Mouse (Mus musculus): ENCODE measurements around the gene Dlgap1. TPM values are rescaled to one million over a fixed set of nuclear protein-coding genes. Genes with fewer than 3 reads are reported as not detected.

The Dlgap1 gene
- total RNA-seq, 2 experiments from 2014 or later = 0.40 to 0.53 TPM

- no peak for DNase-seq
- intact Hi-C loops (cut with DNase I) = no loop called here
Measured at GRCm38 (mm10) chr17:70600462-70600861, 631.6 kb downstream of the Dlgap1 start.

GRCm38 (mm10) chr17:70602051-70602450 is 633.2 kb downstream of the Dlgap1 start:
- intact Hi-C loops (cut with DNase I) = no loop called here
- DNase-seq = no peak

GRCm38 (mm10) chr17:70605659-70606058 is 636.8 kb downstream of the Dlgap1 start:
- intact Hi-C loops (cut with DNase I) = no loop called here
- DNase-seq = no peak

- DNase-seq = no peak
- intact Hi-C loops (cut with DNase I) = no loop called here
Measured at GRCm38 (mm10) chr17:70612171-70612570, 643.3 kb downstream of the Dlgap1 start.

DNA sequence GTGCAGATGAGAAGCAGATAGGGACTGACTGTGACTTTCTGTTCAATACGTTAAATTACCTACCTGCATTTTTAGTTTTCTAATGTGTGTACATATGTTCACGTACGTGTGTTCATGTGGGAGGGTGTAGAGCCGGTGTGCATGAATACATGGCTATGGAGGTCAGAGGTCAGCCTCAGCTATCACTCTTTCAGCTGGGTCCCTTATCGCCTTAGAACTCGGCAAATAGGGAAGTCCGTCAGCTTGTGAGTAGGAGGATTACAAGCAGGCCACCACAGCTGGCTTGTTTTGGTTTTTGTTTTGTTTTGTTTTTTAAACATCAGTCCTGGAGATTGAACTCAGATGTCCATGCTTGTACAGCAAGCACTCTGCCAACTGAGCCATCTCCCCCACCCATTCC is 645.0 kb downstream of the Dlgap1 start:
- intact Hi-C loops (cut with DNase I) = no loop called here
- no peak for DNase-seq

DNA sequence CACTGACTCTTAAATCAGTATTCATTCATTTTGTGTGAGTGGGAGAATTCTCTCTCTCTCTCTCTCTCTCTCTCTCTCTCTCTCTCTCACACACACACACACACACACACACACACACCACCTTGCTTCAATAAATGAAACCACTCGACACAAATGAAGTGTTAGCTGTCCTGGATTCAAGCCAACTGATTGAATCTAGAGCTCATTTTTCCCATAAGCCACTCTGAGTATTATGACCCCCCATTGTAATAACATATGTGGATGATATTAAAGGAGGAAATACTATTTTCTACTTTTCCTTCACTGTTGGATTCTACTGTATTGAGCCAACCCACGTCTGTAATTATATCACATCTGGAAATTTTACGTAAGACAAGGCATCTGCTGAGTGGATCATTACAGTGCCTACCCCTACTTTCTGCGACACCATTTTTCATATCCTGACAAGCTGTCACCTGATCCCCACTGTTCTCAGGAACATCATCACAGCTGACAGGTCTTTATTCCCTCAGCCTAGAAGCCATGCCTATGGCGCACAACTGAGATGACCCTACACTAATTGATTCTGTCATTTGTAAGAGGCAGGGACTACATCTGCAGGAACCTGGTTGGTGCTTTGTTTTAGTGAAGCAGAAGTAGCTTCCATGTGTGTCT is 645.7 kb downstream of the Dlgap1 start:
- intact Hi-C loops (cut with DNase I) = no loop called here

DNA sequence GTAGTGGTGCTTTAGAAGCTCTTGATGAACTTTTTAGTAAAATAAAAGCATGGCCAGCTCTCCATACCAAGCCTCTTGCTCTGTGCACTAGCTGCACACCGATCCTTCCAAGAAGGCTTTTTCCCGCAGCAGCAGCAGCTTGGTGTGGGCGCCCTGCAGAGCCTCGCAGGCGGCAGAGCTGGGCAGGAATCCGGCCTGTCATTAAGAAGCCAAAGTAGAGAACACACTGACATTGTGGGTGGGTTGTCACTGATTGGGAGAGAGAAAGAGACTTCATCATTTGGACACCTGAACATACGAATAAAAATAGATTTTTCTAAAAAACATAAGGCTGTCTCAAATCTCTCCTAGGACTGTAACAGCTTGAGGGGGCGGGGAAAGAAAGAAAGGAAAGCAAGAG is 653.6 kb downstream of the Dlgap1 start:
- intact Hi-C loops (cut with DNase I) = no loop called here
- no peak for DNase-seq

More for the DNA sequence above, 645.7 kb downstream of the Dlgap1 start:
- DNase-seq = no peak

GRCm38 (mm10) chr17:70626396-70626795 is 657.5 kb downstream of the Dlgap1 start:
- intact Hi-C loops (cut with DNase I) = no loop called here
- no peak for DNase-seq

DNA sequence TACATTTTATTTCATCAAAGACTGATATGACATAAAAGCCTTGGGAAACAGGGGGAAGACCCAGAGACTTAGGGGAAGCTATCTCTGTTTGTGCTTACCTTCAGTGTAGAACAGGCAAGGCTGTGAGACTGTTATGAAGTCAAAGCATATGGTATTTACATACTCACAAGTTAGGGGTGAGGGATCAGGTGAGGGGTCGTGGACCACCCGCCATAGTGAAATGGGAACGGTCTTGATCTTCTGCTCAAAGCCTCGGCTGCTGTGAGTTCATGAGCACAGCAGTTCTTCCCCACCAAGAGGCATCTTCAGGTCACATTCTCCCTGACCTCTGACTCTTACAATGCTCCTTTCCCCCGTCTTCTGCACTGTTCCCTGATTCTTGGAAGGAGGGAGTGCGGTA is 658.1 kb downstream of the Dlgap1 start:
- intact Hi-C loops (cut with DNase I) = no loop called here
- DNase-seq = no peak

- peak; percentile 50 to 59 for DNase-seq
- intact Hi-C loops (cut with DNase I) = no loop called here
Measured at GRCm38 (mm10) chr17:70629653-70630378, 660.9 kb downstream of the Dlgap1 start.

GRCm38 (mm10) chr17:70633181-70633944 is 664.5 kb downstream of the Dlgap1 start:
- DNase-seq = peak; percentile 82 to 89
- intact Hi-C loops (cut with DNase I) = loop anchor here (1.0 kb wide), 3 partner anchors 106 to 256 kb away; no protein-coding TSS in a partner anchor

GRCm38 (mm10) chr17:70643211-70643610 is 674.3 kb downstream of the Dlgap1 start:
- intact Hi-C loops (cut with DNase I) = no loop called here
- DNase-seq = no peak

DNA sequence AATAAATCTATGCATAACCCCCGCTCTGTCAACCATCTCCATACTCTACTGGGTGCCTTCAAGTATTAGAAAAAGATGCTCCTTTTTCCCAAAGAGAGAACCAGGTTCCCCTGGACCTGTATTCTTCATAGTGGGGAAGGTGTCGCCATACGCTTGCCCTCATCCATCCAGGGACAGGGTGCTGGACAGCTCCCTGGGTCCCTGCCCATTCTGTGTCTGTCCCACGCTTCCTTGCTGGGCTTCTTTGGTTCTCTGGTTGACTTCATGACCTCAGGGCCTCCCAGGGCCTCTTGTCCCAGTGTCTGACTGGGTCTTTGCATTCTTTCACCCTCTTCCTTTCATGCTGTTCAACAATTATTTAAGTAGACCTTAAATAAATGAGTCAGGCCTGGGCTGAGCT is 677.8 kb downstream of the Dlgap1 start:
- peak; percentile 24 to 36 for DNase-seq
- intact Hi-C loops (cut with DNase I) = no loop called here

- intact Hi-C loops (cut with DNase I) = no loop called here
- no peak for DNase-seq
Measured at GRCm38 (mm10) chr17:70661382-70661781, 692.5 kb downstream of the Dlgap1 start.

DNA sequence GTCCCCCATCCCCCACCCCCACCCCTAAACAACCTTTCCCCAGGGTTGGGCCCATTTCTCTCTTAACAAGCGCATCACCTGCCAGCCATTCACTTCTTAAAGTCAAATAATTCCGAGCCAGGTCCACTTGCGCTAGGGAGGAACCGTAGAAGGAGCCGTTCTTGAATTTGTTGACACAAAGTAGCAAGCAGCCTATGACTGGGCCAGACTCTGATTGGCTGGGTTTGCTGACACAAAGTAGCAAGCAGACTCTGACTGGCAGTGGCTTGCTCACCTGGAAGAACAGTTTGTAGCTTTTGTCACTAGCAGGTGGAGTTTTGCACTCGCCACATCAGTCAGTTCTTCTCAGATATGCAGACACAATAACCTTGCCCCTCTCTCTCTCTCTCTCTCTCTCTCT is 695.1 kb downstream of the Dlgap1 start:
- no peak for DNase-seq
- intact Hi-C loops (cut with DNase I) = no loop called here

GRCm38 (mm10) chr17:70664484-70665040 is 695.7 kb downstream of the Dlgap1 start:
- no peak for DNase-seq
- intact Hi-C loops (cut with DNase I) = no loop called here

DNA sequence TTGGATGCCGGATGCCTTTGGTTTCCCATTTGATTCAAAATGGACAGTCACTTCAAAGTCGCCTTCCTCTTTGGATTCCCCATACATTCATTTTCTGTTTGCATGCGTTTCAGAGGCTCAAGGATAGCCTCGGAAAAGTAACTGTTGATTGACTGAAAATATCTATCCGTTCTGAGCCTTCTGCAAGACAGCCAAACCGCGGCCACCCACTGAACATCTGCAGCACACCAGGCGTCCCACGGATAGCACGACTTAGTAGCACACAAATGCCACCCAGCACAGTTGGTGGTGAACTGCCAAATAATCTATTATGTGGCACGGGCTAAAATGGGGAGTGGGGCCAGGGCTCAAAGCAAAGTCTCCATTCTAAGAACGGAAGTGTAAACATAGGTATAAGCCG is 705.1 kb downstream of the Dlgap1 start:
- intact Hi-C loops (cut with DNase I) = no loop called here

DNA sequence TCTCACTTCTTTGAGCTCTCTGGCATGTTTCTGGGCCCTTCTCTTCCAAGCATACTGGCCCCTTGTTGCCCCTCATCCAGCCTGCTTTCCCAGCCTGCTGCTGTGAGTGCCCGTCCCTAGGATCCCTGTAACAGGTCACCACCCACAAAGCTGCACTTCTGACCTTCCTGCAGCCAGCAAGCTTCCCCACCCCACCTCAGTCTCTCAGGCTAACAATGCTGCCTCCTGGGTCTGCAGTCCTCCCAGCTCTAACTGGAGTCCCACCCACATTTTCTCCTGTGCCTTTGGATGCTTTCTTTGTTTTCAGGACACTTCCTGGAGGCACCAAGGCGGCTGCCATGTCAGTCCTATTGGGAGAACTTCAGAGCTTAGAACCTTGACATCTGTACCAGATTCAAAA is 707.6 kb downstream of the Dlgap1 start:
- intact Hi-C loops (cut with DNase I) = no loop called here
- no peak for DNase-seq

More for the DNA sequence above, 705.1 kb downstream of the Dlgap1 start:
- no peak for DNase-seq

DNA sequence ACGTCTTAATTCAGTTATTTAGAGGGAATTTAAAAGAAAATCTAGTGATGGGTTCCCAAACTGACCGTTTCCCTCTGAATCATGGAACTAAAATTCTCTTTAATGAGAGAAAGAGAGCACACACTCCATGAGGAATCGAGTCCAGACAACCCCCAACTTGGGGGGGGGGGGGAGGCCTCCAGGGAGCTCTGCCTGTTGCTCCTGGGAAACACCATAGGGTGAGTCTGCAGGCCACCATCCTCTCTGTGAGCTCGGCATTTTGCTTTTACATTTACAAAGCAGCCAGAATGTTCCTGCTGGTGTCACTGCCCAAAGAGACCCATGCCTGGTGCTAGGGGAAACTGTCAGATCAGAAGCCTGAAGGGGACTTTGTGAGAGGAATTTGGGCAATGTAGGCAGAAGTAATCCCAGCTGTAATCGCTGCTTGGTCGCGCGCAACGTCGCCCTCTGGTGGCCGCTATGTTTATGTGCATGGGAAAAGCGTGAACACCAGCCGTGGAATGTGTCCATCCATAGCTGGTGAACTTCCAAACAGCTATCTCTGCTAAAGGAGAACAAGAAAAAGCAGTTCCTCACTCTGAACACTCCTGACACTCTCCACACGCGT is 714.8 kb downstream of the Dlgap1 start:
- intact Hi-C loops (cut with DNase I) = loop anchor here (1.0 to 2.0 kb wide), 2 partner anchors 156 to 255 kb away; no protein-coding TSS in a partner anchor
- peak; percentile 79 to 89 for DNase-seq

DNA sequence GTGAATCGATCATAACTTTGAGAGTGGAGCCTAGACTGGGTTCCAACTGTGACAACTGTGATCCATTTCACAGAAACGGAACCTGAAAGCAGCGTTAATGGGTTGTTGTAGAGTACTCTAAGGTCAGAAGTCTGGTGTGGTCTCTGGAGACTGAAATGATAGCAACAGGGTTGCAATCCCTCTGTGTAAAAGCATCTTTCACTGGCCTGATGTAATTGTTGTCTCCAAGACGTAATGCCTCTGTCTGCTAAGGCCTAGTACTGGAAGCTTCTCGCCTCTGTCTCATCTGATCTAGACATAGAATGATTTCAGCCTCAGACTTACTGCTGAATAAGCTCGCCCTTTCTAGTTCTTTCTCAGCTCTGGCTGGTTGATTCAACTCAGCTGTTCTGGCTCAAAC is 721.3 kb downstream of the Dlgap1 start:
- peak in 1 of 2 experiments; percentile 14 for DNase-seq
- intact Hi-C loops (cut with DNase I) = no loop called here

- no peak for DNase-seq
- intact Hi-C loops (cut with DNase I) = no loop called here
Measured at GRCm38 (mm10) chr17:70690598-70690997, 721.7 kb downstream of the Dlgap1 start.

Measured in heart, postnatal 10 days (tissue).